Mouse (Mus musculus): ENCODE results near the gene Ddx20. TPM values are rescaled to one million over a fixed set of nuclear protein-coding genes. Genes with fewer than 3 reads are reported as not detected.
"Not testable (repeated sequence)": the region's sequence is repeated elsewhere in the genome, so short reads cannot be mapped to it uniquely, and the experiment has no call there.

The Ddx20 gene
- polyA plus RNA-seq, 1 experiment from 2014 or later, result 34.6 TPM

- peaks cover 5% of the 10 kb centered on the region; the same call in 1 of the 2 replicates for H3K4me1 ChIP-seq (ENCODE audit: control insufficient read depth, insufficient read depth, low read length)
- no peaks in the 10 kb centered on the region for H3K9me3 ChIP-seq (ENCODE audit: control insufficient read depth, low read depth, low read length)
- no peak overlapping the region for H3K4me3 ChIP-seq (ENCODE audit: low read depth, low read length)
- no peak overlapping the region for H3K4me2 ChIP-seq (replicated peaks; ENCODE audit: low read depth, low read length)
- no peak for ATAC-seq (ENCODE audit: insufficient number of reproducible peaks, insufficient read depth, low FRiP score, low read depth)
- WGBS, result 59% methylated on average over 6 of the region's 6 CpGs
- H3K27me3 ChIP-seq (ENCODE audit: control insufficient read depth, insufficient read depth, low read length), result no peaks in the 10 kb centered on the region
- no peak overlapping the region for H3K27ac ChIP-seq (ENCODE audit: low read length)
- no peaks in the 10 kb centered on the region for H3K36me3 ChIP-seq (ENCODE audit: control insufficient read depth, insufficient read depth, low read length)
- H3K9ac ChIP-seq (replicated peaks; ENCODE audit: low read depth, low read length), result no peak overlapping the region
Observed at GRCm38 (mm10) chr3:105703571-105703970, 16.2 kb upstream of the Ddx20 start.

GRCm38 (mm10) chr3:105701399-105701798 is 14.0 kb upstream of the Ddx20 start:
- ATAC-seq (ENCODE audit: insufficient number of reproducible peaks, insufficient read depth, low FRiP score, low read depth), result no peak

GRCm38 (mm10) chr3:105700786-105701185 is 13.4 kb upstream of the Ddx20 start:
- not testable (repeated sequence) for H3K9ac ChIP-seq (replicated peaks; ENCODE audit: low read depth, low read length); H3K9me3 ChIP-seq (ENCODE audit: control insufficient read depth, low read depth, low read length); H3K27me3 ChIP-seq (ENCODE audit: control insufficient read depth, insufficient read depth, low read length); H3K27ac ChIP-seq (ENCODE audit: low read length); ATAC-seq (ENCODE audit: insufficient number of reproducible peaks, insufficient read depth, low FRiP score, low read depth); H3K4me3 ChIP-seq (ENCODE audit: low read depth, low read length); H3K4me1 ChIP-seq (ENCODE audit: control insufficient read depth, insufficient read depth, low read length); H3K36me3 ChIP-seq (ENCODE audit: control insufficient read depth, insufficient read depth, low read length); H3K4me2 ChIP-seq (replicated peaks; ENCODE audit: low read depth, low read length)
- 44% methylated on average over 1 of the region's 1 CpGs for WGBS

More at GRCm38 (mm10) chr3:105701399-105701798, 14.0 kb upstream of the Ddx20 start:
- Histone ChIP-seq H3K9me3 (ENCODE audit: control insufficient read depth, low read depth, low read length) (no peaks in the 10 kb centered on the region), H3K9ac (replicated peaks; ENCODE audit: low read depth, low read length) (no peak overlapping the region), H3K4me1 (ENCODE audit: control insufficient read depth, insufficient read depth, low read length) (0 out of 2 replicates have a peak, but pooled peaks cover 3% of the 10 kb centered on the region), H3K36me3 (ENCODE audit: control insufficient read depth, insufficient read depth, low read length) (no peaks in the 10 kb centered on the region), H3K4me2 (replicated peaks; ENCODE audit: low read depth, low read length) (no peak overlapping the region), H3K4me3 (ENCODE audit: low read depth, low read length) (no peak overlapping the region), H3K27me3 (ENCODE audit: control insufficient read depth, insufficient read depth, low read length) (no peaks in the 10 kb centered on the region), H3K27ac (ENCODE audit: low read length) (no peak overlapping the region)
- 39% methylated on average over 5 of the region's 5 CpGs for WGBS

GRCm38 (mm10) chr3:105699241-105699933 is 12.0 kb upstream of the Ddx20 start:
- 27% methylated on average over 3 of the region's 3 CpGs for WGBS
- ATAC-seq (ENCODE audit: insufficient number of reproducible peaks, insufficient read depth, low FRiP score, low read depth), result peak; percentile 53; the same call in 1 of the 2 replicates

GRCm38 (mm10) chr3:105698311-105698710 is 10.9 kb upstream of the Ddx20 start:
- no peak overlapping the region for H3K9ac ChIP-seq (replicated peaks; ENCODE audit: low read depth, low read length)
- H3K4me1 ChIP-seq (ENCODE audit: control insufficient read depth, insufficient read depth, low read length), result no peaks in the 10 kb centered on the region
- no peaks in the 10 kb centered on the region for H3K27me3 ChIP-seq (ENCODE audit: control insufficient read depth, insufficient read depth, low read length)
- no peaks in the 10 kb centered on the region for H3K36me3 ChIP-seq (ENCODE audit: control insufficient read depth, insufficient read depth, low read length)
- ATAC-seq (ENCODE audit: insufficient number of reproducible peaks, insufficient read depth, low FRiP score, low read depth), result no peak
- H3K4me2 ChIP-seq (replicated peaks; ENCODE audit: low read depth, low read length), result no peak overlapping the region
- no peaks in the 10 kb centered on the region for H3K9me3 ChIP-seq (ENCODE audit: control insufficient read depth, low read depth, low read length)
- no peak overlapping the region for H3K4me3 ChIP-seq (ENCODE audit: low read depth, low read length)
- WGBS, result 58% methylated on average over 1 of the region's 1 CpGs
- no peak overlapping the region for H3K27ac ChIP-seq (ENCODE audit: low read length)

More at GRCm38 (mm10) chr3:105699241-105699933, 12.0 kb upstream of the Ddx20 start:
- Histone ChIP-seq H3K27ac (ENCODE audit: low read length) (no peak overlapping the region), H3K4me1 (ENCODE audit: control insufficient read depth, insufficient read depth, low read length) (no peaks in the 10 kb centered on the region), H3K9ac (replicated peaks; ENCODE audit: low read depth, low read length) (no peak overlapping the region), H3K27me3 (ENCODE audit: control insufficient read depth, insufficient read depth, low read length) (no peaks in the 10 kb centered on the region), H3K9me3 (ENCODE audit: control insufficient read depth, low read depth, low read length) (no peaks in the 10 kb centered on the region), H3K36me3 (ENCODE audit: control insufficient read depth, insufficient read depth, low read length) (no peaks in the 10 kb centered on the region), H3K4me2 (replicated peaks; ENCODE audit: low read depth, low read length) (no peak overlapping the region), H3K4me3 (ENCODE audit: low read depth, low read length) (no peak overlapping the region)

- Histone ChIP-seq H3K4me2 (replicated peaks; ENCODE audit: low read depth, low read length) (no peak overlapping the region), H3K27me3 (ENCODE audit: control insufficient read depth, insufficient read depth, low read length) (no peaks in the 10 kb centered on the region), H3K36me3 (ENCODE audit: control insufficient read depth, insufficient read depth, low read length) (no peaks in the 10 kb centered on the region), H3K9me3 (ENCODE audit: control insufficient read depth, low read depth, low read length) (no peaks in the 10 kb centered on the region), H3K4me1 (ENCODE audit: control insufficient read depth, insufficient read depth, low read length) (no peaks in the 10 kb centered on the region), H3K4me3 (ENCODE audit: low read depth, low read length) (no peak overlapping the region), H3K9ac (replicated peaks; ENCODE audit: low read depth, low read length) (no peak overlapping the region), H3K27ac (ENCODE audit: low read length) (no peak overlapping the region)
- ATAC-seq (ENCODE audit: insufficient number of reproducible peaks, insufficient read depth, low FRiP score, low read depth), result no peak
- 76% methylated on average over 5 of the region's 5 CpGs for WGBS
Observed at GRCm38 (mm10) chr3:105697148-105697441, 9.7 kb upstream of the Ddx20 start.

GRCm38 (mm10) chr3:105696387-105697147 is 9.2 kb upstream of the Ddx20 start:
- WGBS, result 68% methylated on average over 17 of the region's 17 CpGs
- no peak overlapping the region for H3K4me2 ChIP-seq (replicated peaks; ENCODE audit: low read depth, low read length)
- H3K4me3 ChIP-seq (ENCODE audit: low read depth, low read length), result no peak overlapping the region
- no peak for ATAC-seq (ENCODE audit: insufficient number of reproducible peaks, insufficient read depth, low FRiP score, low read depth)
- H3K9me3 ChIP-seq (ENCODE audit: control insufficient read depth, low read depth, low read length), result no peaks in the 10 kb centered on the region
- H3K27me3 ChIP-seq (ENCODE audit: control insufficient read depth, insufficient read depth, low read length), result no peaks in the 10 kb centered on the region
- H3K4me1 ChIP-seq (ENCODE audit: control insufficient read depth, insufficient read depth, low read length), result no peaks in the 10 kb centered on the region
- H3K9ac ChIP-seq (replicated peaks; ENCODE audit: low read depth, low read length), result no peak overlapping the region
- no peaks in the 10 kb centered on the region for H3K36me3 ChIP-seq (ENCODE audit: control insufficient read depth, insufficient read depth, low read length)
- H3K27ac ChIP-seq (ENCODE audit: low read length), result peak overlapping the region; percentile 62; the same call in 1 of the 2 replicates

- Histone ChIP-seq H3K9me3 (ENCODE audit: control insufficient read depth, low read depth, low read length) (no peaks in the 10 kb centered on the region), H3K9ac (replicated peaks; ENCODE audit: low read depth, low read length) (no peak overlapping the region), H3K36me3 (ENCODE audit: control insufficient read depth, insufficient read depth, low read length) (no peaks in the 10 kb centered on the region), H3K4me2 (replicated peaks; ENCODE audit: low read depth, low read length) (no peak overlapping the region), H3K4me3 (ENCODE audit: low read depth, low read length) (no peak overlapping the region), H3K4me1 (ENCODE audit: control insufficient read depth, insufficient read depth, low read length) (no peaks in the 10 kb centered on the region), H3K27me3 (ENCODE audit: control insufficient read depth, insufficient read depth, low read length) (no peaks in the 10 kb centered on the region), H3K27ac (ENCODE audit: low read length) (peak overlapping the region; percentile 62; the same call in 1 of the 2 replicates)
- WGBS, result 31% methylated on average over 20 of the region's 20 CpGs
- peak; percentile 30; the same call in 1 of the 2 replicates for ATAC-seq (ENCODE audit: insufficient number of reproducible peaks, insufficient read depth, low FRiP score, low read depth)
Observed at GRCm38 (mm10) chr3:105695476-105696386, 8.4 kb upstream of the Ddx20 start.
